Mouse (Mus musculus): Measurements from ENCODE around the gene Grin2a. TPM values are rescaled to one million over a fixed set of nuclear protein-coding genes. Genes with fewer than 3 reads are reported as not detected.

The Grin2a gene
- total RNA-seq, 4 experiments from 2014 or later = 1.4 to 3.8 (median 2.4) TPM

GRCm38 (mm10) chr16:9742443-9742842 is 252.9 kb downstream of the Grin2a start:
- DNase-seq = no peak

GRCm38 (mm10) chr16:9738679-9739078 is 256.7 kb downstream of the Grin2a start:
- DNase-seq = no peak

DNA sequence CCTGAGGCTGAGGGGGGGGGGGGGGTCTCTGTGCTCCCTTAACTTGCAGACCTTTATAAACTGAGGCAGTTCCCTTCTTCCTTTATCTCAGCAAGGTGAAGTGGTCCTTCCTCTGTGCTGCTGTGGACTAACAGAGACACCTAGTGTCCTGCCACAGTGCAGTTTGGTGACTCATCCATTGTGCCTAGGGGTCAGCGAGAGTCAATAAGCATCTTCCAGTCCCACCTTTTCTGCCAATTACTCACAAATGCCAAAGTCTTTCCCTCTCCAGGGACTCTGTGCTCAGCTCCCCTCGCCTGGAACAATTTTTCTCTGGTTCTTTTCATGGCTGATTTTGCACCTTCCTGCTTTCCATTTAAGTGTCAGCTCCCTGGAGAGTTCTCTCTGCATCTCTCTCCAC is 258.2 kb downstream of the Grin2a start:
- DNase-seq = no peak

DNA sequence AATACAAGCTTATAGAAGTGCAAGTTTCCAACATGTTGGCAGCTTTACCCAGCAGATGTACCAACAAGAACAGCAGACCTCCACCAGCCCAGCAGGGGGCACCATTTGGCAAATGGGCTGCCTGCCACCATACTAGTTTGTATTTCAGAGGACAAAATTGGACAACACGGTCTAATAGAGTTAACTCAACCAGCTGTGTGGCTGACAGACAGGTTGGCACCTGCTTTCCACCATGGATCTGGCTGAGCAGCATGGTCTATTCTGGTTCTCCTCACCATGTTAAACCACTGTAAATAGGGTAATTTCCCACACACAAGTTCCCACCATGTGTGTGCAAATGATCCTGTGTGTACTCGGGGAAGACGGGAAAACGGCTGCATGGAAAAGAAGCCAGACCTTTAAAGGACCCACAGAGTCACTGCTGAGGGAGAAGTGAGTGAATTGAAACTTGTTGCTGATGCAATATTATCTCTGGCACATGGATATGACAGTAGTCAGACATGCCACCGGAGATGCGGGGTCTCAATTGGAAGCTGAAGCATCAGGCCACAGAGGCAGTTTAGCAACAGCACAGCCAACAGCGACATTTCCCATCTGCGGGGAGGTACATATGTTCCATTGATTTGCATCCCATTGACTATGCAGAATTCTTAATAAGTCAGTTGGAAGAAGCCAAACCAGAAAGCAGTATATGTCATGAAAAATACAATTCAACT is 259.8 kb downstream of the Grin2a start:
- DNase-seq = no peak

DNA sequence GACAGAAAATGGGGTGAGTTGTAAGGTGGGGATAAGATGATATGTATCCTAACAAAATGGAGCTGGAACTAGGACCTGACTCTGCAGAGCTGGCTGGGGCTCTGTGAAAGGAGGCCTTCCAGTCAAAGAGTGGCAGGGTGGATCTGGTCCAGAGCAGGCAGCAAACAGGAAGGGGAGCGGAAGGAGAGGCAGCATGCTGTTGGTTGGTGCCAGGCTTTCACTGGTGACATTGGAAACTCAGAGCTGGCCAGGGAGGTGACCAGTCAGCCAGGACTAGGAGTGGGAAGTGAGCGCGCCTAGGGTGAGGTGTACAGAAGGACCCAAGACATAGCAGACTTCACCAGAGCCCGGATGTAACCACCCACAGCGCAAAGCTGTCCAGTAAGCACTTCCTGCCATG is 267.8 kb downstream of the Grin2a start:
- no peak for DNase-seq

DNA sequence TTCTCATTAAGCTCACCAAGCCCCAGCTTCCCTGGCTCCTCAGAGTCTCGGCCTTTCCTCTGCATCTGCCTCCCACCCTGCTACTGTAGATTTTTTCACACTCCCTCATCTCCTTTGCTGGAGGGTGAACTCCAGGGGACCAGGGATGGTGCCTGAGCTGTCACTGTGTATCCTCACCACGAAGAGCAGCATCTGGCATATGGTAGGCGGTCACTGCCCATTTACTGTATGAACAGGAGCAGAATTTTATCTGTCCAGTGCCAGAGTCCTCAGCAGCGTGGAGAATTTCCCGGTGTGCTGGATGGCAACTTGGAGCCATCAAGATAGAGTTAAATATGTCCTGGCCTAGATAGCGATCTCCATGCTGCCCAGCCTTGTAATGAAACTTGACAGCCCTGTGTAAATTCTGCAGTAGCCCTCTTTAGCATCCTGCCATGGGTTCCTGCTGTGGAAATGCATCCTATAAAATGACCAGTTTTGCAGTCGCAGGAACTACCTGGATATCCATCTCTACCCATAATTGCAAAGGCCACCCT is 269.7 kb downstream of the Grin2a start:
- no peak for DNase-seq

- no peak for DNase-seq
These were observed 284.0 kb downstream of the Grin2a start for GRCm38 (mm10) chr16:9711398-9711797.

DNA sequence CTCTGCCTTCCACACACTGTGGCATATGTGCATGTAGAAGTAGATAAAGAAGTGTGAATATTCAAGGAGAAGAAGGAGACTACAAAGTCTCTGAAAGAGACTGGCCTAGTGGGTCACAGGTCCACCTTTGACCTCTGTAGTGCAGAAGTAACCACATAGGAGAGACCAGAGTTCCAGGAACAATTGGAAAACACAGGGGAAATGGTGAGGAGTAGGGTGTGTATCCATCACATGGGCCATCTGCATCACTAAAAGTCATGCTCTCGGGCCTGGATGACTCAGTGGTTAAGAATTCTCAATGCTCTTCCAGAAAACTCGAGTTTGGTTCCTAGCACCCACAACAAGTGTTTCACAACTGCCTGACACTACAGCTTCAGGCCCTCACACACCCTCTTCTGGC is 285.4 kb downstream of the Grin2a start:
- no peak for DNase-seq

GRCm38 (mm10) chr16:9697141-9697540 is 298.2 kb downstream of the Grin2a start:
- no peak for DNase-seq

- no peak for DNase-seq
These were observed 301.3 kb downstream of the Grin2a start for GRCm38 (mm10) chr16:9694081-9694480.

GRCm38 (mm10) chr16:9688523-9689140 is 306.7 kb downstream of the Grin2a start:
- DNase-seq = no peak

DNA sequence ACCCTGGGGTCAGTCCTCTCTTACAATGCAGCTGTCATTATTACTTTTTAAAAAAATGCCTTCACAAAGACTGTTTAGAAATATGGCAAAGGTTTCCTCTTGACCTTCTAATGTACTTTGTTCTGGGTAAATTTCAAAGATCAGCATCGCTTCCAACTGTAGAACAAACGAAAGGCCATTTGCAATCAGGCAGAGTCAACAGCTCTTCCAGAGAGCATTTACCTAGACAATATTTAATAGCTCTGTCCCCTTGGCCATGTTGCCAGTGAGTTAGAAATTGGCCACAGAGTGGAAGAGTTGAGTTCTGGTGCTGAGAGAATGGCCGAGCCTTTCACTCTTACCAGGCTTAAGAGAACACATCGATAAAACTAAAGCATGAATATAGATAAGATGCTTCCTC is 314.8 kb downstream of the Grin2a start:
- no peak for DNase-seq

DNA sequence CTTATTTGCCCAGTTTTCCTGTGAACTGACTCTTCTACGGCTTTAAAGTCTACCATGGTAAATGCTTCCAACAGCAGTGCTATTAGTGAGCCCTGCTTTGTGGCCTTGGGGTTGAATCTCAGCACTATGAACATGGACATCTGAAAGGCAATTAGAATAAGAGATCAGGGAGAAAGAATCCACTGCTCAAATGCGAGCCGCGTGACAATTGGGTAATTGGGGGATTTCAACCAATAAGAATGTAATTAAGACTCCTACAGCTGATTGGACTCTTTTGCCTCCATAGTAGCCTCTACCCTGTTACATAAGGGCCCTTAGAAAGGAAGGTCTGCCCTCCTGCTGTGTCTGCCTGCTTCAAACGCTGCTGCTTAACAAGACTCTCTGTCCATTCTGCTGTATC is 315.4 kb downstream of the Grin2a start:
- no peak for DNase-seq

- DNase-seq = no peak
These were observed 316.6 kb downstream of the Grin2a start for GRCm38 (mm10) chr16:9678750-9679149.

GRCm38 (mm10) chr16:9672390-9672789 is 323.0 kb downstream of the Grin2a start:
- DNase-seq = no peak

GRCm38 (mm10) chr16:9671222-9671621 is 324.1 kb downstream of the Grin2a start:
- no peak for DNase-seq

DNA sequence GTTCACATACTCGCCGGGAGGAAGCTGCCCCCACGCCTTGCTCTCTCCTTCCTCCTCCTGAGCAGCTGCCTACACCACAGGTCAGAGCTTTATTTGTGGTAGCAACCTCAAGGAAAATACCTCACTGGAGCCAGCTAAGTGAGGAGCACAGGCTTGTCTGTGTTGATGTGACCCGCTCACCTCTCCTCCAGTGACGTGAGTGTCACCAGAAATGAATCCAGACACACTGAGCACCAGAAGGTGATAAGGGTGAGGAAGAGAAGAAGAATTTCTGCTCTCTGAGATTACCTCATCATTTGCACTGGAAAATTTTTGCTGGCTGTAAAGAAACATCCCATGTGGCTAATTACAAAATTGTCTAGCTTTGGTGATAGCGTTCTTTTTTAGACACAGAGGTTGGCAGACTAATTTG is 324.6 kb downstream of the Grin2a start:
- no peak for DNase-seq

- DNase-seq = no peak
These were observed 329.5 kb downstream of the Grin2a start for GRCm38 (mm10) chr16:9665896-9666295.

GRCm38 (mm10) chr16:9664060-9664459 is 331.3 kb downstream of the Grin2a start:
- DNase-seq = no peak

DNA sequence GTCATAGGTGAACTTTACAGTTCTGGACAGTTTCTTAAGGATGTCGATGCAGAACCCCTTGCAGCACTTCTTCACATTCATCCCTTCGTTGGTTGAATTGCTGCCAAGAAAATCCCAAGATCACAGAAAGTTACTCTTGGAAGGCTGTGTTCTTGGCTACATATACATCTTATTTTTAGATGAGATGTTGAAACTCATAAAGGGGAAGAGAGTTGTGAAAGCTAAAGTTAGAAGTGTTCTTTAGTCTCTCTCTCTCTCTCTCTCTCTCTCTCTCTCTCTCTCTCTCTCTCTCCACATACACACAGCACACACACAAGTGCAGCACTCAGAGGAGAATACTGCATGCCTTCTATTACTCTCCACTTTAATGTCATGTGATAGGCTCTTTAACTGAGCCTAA is 331.9 kb downstream of the Grin2a start:
- no peak for DNase-seq

DNA sequence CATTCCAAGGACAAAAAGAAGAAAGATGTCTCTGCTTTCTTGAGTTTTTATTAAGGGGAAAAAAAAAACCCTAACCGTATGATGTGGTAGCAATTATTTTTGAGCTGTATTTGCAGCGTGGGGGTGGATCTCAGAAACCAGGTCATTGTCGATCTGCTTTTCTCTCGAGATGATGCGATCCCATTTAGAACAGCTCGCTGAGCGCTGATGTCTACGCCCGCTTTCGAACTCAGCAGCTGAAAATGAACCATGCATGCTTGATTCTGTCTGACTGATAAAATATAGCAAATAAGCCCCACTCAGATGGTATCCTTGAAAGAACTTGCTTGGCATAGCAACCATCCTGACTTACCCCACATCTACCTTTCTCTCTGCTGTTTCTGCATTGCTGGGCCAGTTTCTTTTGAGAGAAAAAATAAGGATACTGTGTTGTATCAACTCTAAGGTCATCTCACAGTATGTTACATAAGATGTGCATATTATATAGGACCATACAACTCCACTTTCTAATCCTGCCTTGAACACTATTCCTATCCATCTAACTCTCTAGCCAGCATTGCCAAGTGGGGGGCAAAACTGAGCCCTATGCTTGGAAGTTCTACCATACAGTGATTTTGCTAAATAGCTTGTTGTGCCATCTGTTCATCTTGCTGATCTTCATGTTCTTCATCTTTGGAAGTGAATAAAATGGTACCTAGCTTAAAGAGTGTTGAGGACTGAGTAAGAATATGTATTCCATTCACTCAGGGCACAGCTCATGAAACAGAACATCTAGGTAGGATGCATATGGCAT is 369.5 kb downstream of the Grin2a start:
- no peak for DNase-seq

DNA sequence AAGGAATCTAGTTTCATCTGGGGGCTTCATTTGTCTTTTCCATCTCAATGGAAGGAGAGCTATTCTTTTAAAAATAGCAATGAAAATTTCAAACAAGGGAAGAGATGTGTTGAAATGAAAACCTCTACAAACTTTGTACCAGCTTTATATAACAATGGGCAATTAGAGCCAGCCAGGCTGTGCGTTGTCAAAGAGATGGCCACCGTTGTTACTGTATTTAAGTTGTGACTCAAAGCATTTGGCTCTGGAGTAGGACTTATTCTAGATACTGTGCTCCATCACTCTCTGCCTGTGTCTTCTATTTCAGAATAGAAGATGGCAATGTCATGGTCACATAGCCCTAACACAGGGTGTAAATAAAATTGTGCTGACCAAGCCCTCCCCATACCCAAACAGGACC is 371.0 kb downstream of the Grin2a start:
- no peak for DNase-seq

GRCm38 (mm10) chr16:9618206-9618605 is 377.2 kb downstream of the Grin2a start:
- no peak for DNase-seq

Measured in adrenal gland, adult 8-10 months (tissue).